ENCODE assay signal across 7 mouse cellular contexts in the genomic region with DNA sequence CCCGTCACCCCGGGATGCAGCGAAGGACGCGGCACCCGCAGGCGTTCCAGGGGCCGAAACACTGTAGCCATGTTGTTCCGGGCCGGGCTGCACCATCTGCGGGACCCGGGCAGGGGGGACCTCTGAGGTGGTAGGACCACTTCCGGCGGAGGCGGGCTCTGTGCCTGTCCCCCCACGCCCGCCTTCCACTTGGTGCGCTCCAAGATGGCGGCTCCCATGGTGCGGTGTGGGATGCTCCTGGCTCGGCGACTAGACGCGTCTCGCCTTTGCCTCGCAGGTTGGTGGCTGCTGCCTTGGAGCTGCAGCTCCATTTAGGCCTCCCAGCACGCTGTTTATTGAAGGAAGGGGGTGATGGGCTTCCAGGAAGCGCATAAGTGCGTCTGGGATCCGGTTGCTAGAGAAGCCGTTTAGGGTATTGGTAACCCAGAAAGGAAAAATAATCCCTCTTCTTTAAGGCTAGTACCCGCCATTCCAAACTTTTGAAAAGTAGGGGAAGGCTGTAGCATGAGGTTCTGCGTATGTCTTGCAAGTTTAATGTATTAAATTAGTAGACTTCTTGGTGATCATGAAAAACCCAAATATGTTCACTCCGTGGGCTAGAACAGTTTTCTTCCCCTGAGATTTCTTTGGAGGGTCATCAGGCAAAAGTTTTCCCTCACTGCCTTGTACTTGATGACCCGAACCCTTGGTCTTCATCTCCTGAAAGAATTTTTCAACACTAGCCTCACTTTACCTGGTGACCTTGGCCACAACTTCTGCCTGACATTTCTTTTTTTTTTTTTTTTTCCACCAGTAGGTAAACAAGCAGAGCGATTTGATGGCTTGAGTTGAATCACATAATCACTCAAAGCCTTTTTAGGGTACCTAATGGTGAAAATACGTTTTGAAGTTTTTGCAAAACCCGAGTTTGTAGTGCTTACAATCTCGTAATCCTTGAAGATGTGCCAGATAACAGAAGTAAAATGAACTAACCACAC. TPM values are rescaled to one million over a fixed set of nuclear protein-coding genes. Genes with fewer than 3 reads are reported as not detected.
DNase-seq lines count a peak whose midpoint lies in the region; ATAC-seq lines count a peak whose summit lies in the region.

Ptcd2 (minus strand) TSS at position 107 of the 977 bp plus-strand sequence.
Mrps27 (plus strand) TSS at position 188 of the 977 bp plus-strand sequence.

- peak; percentile 99 for DNase-seq in adrenal gland, postnatal 14 days
- DNase-seq in embryonic facial prominence, embryonic 11.5 days (ENCODE audit: low spot score), result peak; percentile 96
- DNase-seq in kidney, adult 11 months, result peak; percentile 96
- DNase-seq in limb, embryonic 10.5 days (ENCODE audit: low spot score), result peak; percentile 99
- DNase-seq in spleen, adult 12 weeks (ENCODE audit: low spot score), result peak; percentile 94

- no peaks in the 10 kb centered on the region for H3K4me1 ChIP-seq in embryonic facial prominence, embryonic 11.5 days (ENCODE audit: control insufficient read depth, insufficient read depth, low read length)
- H3K4me1 ChIP-seq in limb, embryonic 10.5 days, result peaks cover 15% of the 10 kb centered on the region
- peaks cover 19% of the 10 kb centered on the region for H3K4me1 ChIP-seq in midbrain, embryonic 13.5 days (replicated peaks)

- ATAC-seq in embryonic facial prominence, embryonic 11.5 days (replicated peaks; ENCODE audit: insufficient number of reproducible peaks, low FRiP score, low TSS enrichment, low read depth), result peak; percentile 99
- peak; percentile 100 for ATAC-seq in granulocyte monocyte progenitor cell, adult 5-6 weeks (replicated peaks; ENCODE audit: poor library complexity, severe bottlenecking)
- peak; percentile 98 for ATAC-seq in midbrain, embryonic 13.5 days

- H3K36me3 ChIP-seq in embryonic facial prominence, embryonic 11.5 days (replicated peaks; ENCODE audit: control insufficient read depth, insufficient read depth, low read depth, low read length), result peaks cover 3% of the 10 kb centered on the region; the same call in 1 of the 2 replicates
- H3K36me3 ChIP-seq in limb, embryonic 10.5 days, result peaks cover 59% of the 10 kb centered on the region
- peaks cover 34% of the 10 kb centered on the region for H3K36me3 ChIP-seq in midbrain, embryonic 13.5 days

- peak within 1 kb of the TSS; percentile 95 for H3K9ac ChIP-seq in embryonic facial prominence, embryonic 11.5 days (replicated peaks; ENCODE audit: low read length)
- peak within 1 kb of the TSS; percentile 72 for H3K9ac ChIP-seq in midbrain, embryonic 13.5 days (replicated peaks)

- H3K4me3 ChIP-seq in embryonic facial prominence, embryonic 11.5 days (ENCODE audit: low read depth, low read length), result peak within 1 kb of the TSS; percentile 79
- H3K4me3 ChIP-seq in limb, embryonic 10.5 days, result peak within 1 kb of the TSS; percentile 88
- peak within 1 kb of the TSS; percentile 67 for H3K4me3 ChIP-seq in midbrain, embryonic 13.5 days (replicated peaks)

- peak within 1 kb of the TSS; percentile 83 for H3K27ac ChIP-seq in embryonic facial prominence, embryonic 11.5 days (replicated peaks; ENCODE audit: low read depth, low read length)
- peak within 1 kb of the TSS; percentile 94 for H3K27ac ChIP-seq in limb, embryonic 10.5 days
- H3K27ac ChIP-seq in midbrain, embryonic 13.5 days, result peak within 1 kb of the TSS; percentile 85

- peak within 1 kb of the TSS; percentile 66 for H3K4me2 ChIP-seq in embryonic facial prominence, embryonic 11.5 days (ENCODE audit: low read depth, low read length)
- peak within 1 kb of the TSS; percentile 77 for H3K4me2 ChIP-seq in midbrain, embryonic 13.5 days (replicated peaks)

- 3% methylated on average over 39 of the region's 39 CpGs for WGBS in embryonic facial prominence, embryonic 11.5 days
- WGBS in limb, embryonic 10.5 days, result 3% methylated on average over 39 of the region's 39 CpGs
- WGBS in midbrain, embryonic 13.5 days, result 3% methylated on average over 39 of the region's 39 CpGs

- no peaks in the 10 kb centered on the region for H3K27me3 ChIP-seq in embryonic facial prominence, embryonic 11.5 days (ENCODE audit: control insufficient read depth, insufficient read depth, low read length)
- H3K27me3 ChIP-seq in limb, embryonic 10.5 days (ENCODE audit: low read depth, poor library complexity, severe bottlenecking), result no peaks in the 10 kb centered on the region
- no peaks in the 10 kb centered on the region for H3K27me3 ChIP-seq in midbrain, embryonic 13.5 days

- H3K9me3 ChIP-seq in embryonic facial prominence, embryonic 11.5 days (replicated peaks; ENCODE audit: control insufficient read depth, low read length), result no peaks in the 10 kb centered on the region
- H3K9me3 ChIP-seq in limb, embryonic 10.5 days (replicated peaks), result no peaks in the 10 kb centered on the region
- H3K9me3 ChIP-seq in midbrain, embryonic 13.5 days, result no peaks in the 10 kb centered on the region

RNA-seq across cellular contexts. Expression of gene Ptcd2, which starts in this region (rescaled TPM):
- total RNA-seq in adrenal gland, postnatal 14 days (2021), result 35.2 and 43.1 TPM in 2 replicates
- 59.1 and 65.1 TPM in 2 replicates for polyA plus RNA-seq in embryonic facial prominence, embryonic 11.5 days (2014; fragmentation: Nextera tagmentation; extraction: Ambion mirVana)
- total RNA-seq in granulocyte monocyte progenitor cell, adult 5-6 weeks (2014; fragmentation: Nextera tagmentation), result 49.8 and 58.1 TPM in 2 replicates
- 55.8 and 65.4 TPM in 2 replicates for total RNA-seq in granulocyte monocyte progenitor cell, adult 5-6 weeks (2017)
- 57.3 and 59.1 TPM in 2 replicates for polyA plus RNA-seq in limb, embryonic 10.5 days (2016; fragmentation: Nextera tagmentation; extraction: Ambion mirVana)
- polyA plus RNA-seq in midbrain, embryonic 13.5 days (2015; fragmentation: Nextera tagmentation; extraction: Ambion mirVana), result 50.2 and 52.8 TPM in 2 replicates

RNA-seq across cellular contexts. Expression of gene Mrps27, which starts in this region (rescaled TPM):
- total RNA-seq in adrenal gland, postnatal 14 days (2021), result 52.0 and 54.7 TPM in 2 replicates
- 68.3 and 73.4 TPM in 2 replicates for polyA plus RNA-seq in embryonic facial prominence, embryonic 11.5 days (2014; fragmentation: Nextera tagmentation; extraction: Ambion mirVana)
- total RNA-seq in granulocyte monocyte progenitor cell, adult 5-6 weeks (2014; fragmentation: Nextera tagmentation), result 25.2 and 33.8 TPM in 2 replicates
- 22.0 and 25.1 TPM in 2 replicates for total RNA-seq in granulocyte monocyte progenitor cell, adult 5-6 weeks (2017)
- polyA plus RNA-seq in limb, embryonic 10.5 days (2016; fragmentation: Nextera tagmentation; extraction: Ambion mirVana), result 85.4 and 97.4 TPM in 2 replicates
- 39.5 and 40.4 TPM in 2 replicates for polyA plus RNA-seq in midbrain, embryonic 13.5 days (2015; fragmentation: Nextera tagmentation; extraction: Ambion mirVana)

Comparison
In these comparisons a context has a peak if more than half of its experiments do, and no peak if none do; other contexts are left out.
1. Peak in every context shown above with its lines: DNase-seq, ATAC-seq, H3K4me3 ChIP-seq and H3K27ac ChIP-seq.